Mouse (Mus musculus) urinary bladder, adult 18-20 months (tissue): Measurements from ENCODE around the gene Hs6st1.

Source experiments
- DNase-seq, 2 experiments: peaks; one replicate each; pipeline ENCODE4 v3.0.0; 2022; ENCODE audit warnings: low spot score in 2 of 2, mixed read lengths in 2 of 2

Hs6st1 gene

DNA sequence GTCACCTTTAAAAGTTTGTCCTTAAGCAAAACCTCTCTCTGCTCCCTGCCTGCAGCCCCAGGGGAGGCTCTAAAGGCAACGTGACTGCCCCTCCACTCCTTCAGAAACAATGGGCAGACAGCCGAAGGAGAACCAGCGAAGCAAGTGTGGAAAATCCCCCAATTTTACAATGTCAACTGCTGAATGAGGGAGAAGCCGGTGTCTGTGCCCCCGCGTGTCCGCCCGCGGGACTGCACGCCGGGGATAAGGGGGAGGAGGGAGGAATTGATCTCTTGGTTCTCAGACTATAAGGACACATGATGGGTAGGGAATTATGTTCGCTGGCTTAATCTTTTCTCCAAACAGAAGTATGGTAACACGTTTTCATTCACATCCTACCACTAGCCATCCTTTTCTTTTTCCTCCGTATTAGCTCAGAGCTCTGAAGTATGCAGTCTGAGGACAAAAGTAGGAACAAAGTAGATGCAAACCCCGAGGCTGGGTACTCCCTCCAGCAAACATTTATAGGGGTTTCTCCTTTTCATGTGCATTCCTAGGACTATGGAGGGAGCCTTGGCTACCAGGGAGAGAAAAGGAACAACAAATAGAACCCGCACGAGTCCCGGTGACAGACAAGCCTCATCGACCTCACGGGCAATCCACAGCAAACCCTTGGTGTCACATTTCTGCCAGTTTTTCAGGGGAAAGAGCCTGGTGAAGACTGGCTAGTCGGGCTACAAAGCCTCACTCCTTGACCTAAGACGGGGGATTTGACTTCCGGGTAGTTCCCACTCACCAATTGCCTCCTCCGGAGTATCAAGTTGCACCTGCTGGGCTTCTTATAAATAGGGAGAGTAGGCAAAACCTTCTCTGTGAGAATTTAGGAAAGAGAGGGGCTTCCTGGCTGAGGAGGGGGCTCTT, 3.1 kb upstream of the Hs6st1 start:
- DNase-seq, result peak; percentile 85 to 95

DNA sequence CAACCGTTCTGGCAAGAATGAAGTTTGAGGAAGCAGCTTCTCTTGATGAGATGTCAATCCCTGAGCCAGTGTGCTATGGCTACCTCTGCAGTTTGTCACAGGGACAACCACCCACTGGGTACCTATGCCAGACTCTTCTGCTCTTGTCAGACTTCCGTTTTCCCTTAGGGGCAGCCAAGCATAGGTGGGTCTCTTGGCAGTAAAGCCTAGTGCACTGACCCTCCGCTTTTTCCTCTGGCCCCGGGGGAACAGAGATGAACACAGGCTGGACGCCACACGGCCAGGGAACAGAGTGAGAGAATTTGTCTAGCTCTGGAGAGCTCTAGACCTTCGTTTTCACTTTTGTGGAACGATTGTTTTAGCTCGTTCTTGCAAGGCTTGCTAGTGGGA, 2.4 kb upstream of the Hs6st1 start:
- peak in 1 of 2 experiments; percentile 4 for DNase-seq

DNA sequence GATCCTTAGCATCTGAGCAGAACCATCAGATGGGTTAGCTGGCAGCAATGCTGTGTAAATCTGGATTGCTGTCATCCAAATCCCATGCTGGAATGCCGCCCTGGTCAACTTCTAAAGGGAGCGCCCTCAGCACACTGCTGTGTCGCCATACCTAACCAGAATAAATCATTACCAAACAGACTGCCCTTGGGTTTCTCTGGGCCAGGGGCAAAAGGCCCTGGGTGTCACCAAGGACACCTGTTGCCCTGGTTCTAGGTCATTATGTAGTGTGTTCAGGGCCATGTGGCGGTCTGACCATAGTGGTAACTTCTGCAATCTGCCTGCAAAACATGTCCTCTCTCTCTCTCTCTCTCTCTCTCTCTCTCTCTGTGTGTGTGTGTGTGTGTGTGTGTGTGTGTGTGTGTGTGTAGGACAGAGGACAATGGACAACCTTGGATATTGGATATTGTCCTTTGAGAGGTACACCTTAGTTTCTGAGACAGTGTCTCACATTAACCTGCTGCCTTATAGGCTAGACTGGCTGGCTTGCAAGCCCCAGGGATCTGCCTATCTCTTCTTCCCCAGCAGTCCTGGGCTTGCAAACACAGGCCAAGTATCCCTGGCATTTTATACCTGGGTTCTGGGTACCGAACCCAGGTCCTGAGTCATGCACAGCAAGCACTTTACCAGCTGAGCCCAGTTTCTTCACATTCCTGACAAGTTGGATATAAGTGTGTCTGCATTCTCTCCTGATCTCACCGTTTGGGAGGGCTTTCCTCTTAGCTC, 1.8 kb upstream of the Hs6st1 start:
- DNase-seq, result no peak

DNA sequence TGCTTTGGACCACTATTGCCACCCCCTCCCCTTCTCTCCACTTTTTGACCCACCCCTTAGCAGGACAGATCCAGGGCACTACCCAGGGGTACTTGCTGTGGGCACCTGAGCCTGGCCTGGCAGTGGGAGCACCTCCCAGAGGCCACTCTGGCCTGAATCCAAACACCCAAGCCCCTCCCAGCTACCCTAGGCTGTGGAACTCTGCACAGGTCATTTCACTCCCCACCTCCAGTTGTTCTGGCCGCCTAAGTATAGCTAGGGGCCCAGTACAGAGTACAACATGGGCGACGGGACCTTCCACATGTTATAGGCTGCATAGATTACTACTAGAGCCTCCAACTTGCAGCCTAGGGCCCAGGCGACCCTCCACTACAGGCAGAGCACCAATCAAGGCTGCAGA, 999 bp upstream of the Hs6st1 start:
- no peak for DNase-seq

DNA sequence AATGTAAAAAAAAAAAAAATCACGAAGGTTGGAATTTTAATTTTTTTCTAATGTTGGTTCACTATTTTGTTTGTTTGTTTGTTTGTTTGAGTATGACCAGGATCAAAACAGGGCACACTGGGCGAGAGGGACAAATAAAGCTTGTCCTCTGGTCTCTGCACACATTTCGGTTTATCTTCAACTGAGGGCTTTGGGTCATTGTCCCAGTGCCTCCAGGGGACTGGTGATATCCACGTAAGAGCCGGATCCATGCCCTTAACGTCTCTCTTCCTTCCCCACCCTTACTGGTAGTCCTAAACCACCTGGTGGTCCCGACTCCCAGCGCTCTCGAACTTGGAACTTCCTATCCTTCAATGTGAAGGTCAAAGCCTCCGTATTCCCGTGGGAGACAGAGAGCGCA, 589 bp upstream of the Hs6st1 start:
- no peak for DNase-seq

- DNase-seq, result peak in 1 of 2 experiments; percentile 37
Observed at GRCm38 (mm10) chr1:36068531-36069120, 426 bp downstream of the Hs6st1 start.

- DNase-seq, result no peak
Observed at GRCm38 (mm10) chr1:36069291-36069771, 1.1 kb downstream of the Hs6st1 start.

DNA sequence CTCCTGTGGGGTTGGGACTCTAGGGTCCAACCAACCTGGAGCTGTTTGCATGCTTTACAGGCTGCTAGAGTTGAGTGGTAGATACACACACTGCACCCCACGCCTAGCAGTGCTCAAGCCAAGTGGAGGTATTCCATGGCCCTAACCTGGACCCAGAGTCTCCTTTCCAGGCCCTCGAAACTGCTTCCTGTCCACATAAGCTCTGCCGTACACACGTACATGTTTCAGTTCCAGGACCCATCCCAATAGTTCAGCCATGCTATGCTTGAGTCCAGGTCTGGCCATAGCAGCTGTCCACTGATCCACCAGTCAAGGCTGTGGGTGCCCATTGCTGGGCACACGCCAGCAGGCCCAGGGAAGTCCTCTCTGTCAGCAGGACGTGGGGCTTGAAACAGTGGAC, 2.0 kb downstream of the Hs6st1 start:
- no peak for DNase-seq

DNA sequence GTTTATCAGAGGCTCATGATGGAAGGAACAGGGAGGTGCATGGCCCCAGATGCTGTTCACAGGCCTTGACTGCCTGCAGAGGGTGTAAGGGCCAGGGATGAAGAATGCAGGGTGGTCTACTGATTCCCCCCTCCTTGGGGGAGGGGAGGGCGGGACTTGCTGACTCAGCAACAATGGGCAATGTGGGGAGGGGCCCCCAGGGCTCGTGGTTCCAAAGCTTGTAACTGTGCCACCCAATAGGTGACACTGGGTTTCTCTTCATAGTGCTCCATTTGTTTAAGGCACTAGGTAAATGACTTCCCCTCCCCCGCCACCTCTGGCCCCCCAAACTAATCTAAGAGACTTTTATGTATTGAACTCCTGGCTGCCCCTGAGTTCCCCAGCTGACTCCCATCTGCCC, 2.5 kb downstream of the Hs6st1 start:
- no peak for DNase-seq

- DNase-seq, result no peak
Observed at GRCm38 (mm10) chr1:36071176-36071575, 3.0 kb downstream of the Hs6st1 start.

DNA sequence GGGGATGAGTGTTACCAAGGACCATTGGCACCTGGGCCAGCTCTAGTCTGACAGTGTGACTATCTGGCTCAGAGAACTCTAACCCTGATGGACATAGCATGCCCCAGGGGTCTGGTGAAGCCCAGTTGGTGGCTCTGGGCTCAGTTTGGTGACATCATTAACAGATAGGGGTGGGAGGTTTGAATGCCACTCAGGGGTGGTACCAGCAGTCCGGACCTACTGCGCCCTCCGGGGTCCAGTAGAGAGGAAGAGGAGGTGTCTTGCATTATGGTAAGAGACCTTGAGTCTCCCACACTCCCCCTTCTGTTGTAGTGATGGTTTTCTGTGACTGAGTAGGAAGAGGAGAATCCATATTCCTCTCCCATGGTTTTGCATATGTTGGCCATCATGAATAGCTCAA, 3.4 kb downstream of the Hs6st1 start:
- no peak for DNase-seq

DNA sequence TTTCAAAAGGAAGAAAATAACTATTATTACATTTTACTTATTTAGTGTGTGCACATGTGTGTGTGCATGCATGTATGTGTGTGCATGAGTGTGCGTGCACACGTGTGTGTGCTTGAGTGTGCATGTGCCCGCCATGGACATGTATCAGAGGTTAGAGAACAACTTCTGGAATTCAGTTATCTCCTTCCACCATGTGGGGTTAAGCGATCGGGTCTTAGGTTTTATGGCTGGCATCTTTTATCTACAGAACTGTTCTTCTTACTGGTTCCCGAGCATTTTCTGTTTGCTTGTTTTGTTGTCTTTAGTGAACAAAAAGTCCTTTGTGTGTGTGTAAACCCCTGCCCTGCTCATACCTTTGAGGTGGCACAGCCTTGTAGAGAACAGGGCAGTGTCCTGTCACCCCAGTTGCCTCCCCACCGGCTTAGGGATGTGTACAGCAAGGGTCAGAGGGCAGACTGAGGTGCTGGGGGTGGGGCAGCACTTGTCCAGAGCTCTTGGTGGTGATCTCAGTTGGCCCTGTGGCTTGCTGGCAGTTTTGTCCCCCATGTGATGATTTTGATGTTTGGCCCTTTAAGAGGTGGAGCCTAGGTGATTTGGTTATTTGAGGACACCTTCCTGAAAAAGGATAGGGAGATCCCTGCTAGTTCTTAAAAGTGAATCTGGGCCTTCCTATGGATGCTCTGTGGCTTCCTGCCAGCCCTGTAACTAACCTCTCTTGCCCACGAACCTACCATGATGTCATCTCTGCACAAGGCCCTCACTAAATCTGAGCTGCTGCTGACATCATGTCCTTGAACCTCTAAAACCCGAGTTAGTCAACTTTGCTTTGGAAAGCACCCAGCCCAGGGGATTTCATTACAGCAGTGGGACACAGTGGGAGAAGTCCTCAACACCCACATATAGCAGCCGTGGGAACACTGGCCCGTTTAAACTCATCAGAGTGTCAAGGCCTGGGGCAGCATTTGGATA, 4.7 kb downstream of the Hs6st1 start:
- DNase-seq, result no peak

- DNase-seq, result no peak
Observed at GRCm38 (mm10) chr1:36073566-36073965, 5.4 kb downstream of the Hs6st1 start.

DNA sequence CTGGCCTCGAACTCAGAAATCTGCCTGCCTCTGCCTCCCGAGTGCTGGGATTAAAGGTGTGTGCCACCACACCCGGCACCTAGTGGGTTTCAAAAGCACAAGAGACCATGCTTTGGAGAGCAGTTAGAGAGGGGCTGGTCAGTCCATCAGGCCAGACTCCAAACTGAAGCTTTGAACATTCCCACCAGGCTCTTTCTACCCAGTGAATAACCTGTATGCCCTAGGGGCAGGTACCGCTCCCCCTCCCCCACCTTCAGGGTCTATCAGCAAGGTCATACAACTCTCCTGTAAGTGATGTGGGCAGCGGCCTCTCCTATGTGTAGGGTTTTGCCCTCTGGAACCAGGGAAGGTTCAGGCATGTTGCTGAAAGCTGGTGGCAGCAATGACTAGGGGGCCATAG, 6.0 kb downstream of the Hs6st1 start:
- no peak for DNase-seq

DNA sequence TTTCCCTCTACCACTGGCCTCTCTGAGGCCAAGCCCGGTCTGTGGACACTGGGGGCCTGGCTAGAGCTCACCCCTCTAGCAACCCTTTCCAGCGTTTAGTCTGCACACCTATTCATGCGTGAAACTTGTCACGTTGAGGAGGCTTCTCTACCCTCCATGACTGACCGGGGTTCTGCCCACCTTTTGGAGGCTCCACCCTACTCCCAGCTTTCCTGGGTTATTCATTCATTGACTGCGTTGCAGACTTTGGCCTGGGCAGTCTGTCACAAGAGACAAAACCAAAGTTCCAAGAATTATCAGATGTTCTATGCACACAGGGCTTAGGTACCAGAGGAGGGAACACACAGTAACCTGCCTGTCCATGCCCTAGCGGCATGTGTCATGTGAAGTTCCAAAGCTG, 6.8 kb downstream of the Hs6st1 start:
- DNase-seq, result no peak

DNA sequence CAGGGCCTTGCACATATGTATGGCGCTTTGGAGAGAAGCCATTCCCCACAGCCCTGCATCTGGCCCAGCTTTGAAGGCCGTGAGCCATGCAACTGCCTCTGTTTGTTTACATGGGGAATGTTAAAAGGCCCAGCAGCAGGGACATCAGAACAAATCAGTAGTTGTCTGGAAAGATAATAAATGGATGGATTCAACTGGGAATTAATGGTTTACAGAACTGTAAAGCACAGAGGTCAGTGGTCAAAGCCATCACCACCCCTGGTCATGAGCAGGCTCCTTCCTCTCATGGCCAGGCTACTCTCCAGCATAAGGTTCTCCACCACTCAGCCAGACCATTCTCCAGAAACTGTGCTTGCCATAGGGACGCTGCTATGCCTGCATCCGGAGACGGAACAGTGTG, 7.5 kb downstream of the Hs6st1 start:
- no peak for DNase-seq

DNA sequence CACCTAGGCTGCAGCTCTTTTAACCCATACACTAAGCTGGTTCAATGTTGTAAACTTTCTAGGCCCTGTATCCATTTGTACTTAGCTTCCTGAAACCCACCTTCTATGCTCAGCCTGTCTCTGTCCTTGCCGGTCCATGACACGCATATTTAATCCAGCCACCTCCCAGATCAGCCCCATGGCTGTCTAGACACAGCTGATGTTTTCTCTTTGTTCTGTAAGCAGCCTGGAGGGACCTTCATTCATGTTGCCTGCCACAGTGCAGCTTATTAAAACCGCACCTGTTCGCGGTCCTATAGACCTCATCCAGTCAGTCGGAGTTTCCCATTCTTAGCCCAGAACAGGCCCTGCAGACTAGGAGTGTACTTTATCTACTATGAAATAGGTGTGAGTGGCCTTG, 8.9 kb downstream of the Hs6st1 start:
- DNase-seq, result no peak

DNA sequence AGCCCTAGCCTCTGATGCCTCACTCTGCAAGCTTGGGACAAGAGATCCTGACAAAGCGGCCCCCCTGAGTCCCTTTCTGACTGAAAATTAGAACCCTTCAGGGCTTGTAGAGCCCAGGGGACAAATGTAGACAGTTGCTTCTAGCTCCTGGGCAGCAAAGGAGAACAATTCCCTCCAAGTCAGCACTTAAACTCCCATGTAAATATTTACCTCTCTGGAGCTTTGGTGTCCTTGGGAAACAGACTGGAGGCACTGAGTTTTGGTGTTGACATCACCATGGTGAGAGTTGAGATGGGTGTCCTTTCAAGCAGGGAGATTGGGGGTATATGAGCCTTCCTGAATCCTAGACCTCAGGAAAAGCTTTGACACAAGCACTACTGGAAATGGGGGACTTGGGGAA, 10.1 kb downstream of the Hs6st1 start:
- DNase-seq, result no peak

DNA sequence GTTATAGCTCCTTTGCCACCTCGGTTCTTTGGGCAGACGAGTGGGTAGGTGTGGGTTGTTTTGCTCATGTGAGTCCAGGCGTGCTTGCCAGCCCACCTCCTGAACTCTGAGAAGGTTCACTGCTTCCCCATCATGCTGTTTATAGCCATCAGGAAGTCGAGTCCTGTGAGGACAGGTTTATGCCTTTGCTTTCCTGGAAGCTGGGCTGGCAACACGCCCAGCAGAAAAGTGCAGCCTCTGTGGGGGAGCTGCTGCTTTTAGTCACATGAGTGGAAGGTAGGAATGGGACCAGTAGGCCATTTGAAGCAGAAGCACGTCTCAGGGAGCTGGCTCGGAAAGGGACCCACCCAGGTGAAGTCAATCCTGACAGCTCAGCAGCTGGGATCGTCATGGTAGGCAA, 11.5 kb downstream of the Hs6st1 start:
- peak in 1 of 2 experiments; percentile 35 for DNase-seq

GRCm38 (mm10) chr1:36080974-36081373, 12.8 kb downstream of the Hs6st1 start:
- DNase-seq, result no peak

GRCm38 (mm10) chr1:36082184-36082583, 14.0 kb downstream of the Hs6st1 start:
- DNase-seq, result no peak
